Mouse (Mus musculus) liver, adult 2 months (tissue): Measurements from ENCODE around the gene Sox2. TPM values are rescaled to one million over a fixed set of nuclear protein-coding genes. Genes with fewer than 3 reads are reported as not detected.

Source experiments
- DNase-seq: peaks from one replicate; pipeline ENCODE4 v3.0.0-alpha.2; 2011; ENCODE audit warnings: low read depth, low spot score; ENCODE audit errors: extremely low read depth
- H3K27ac ChIP-seq: fragments of 200-500 bp; replicated peaks from 2 replicates; pipeline ENCODE4 v1.5.1; 2012; ENCODE audit warnings: low read depth, mild to moderate bottlenecking, control low read depth, inconsistent platforms, low read length; ENCODE audit not compliant: insufficient read depth
- H3K27me3 ChIP-seq: fragments of 200-500 bp; 2 replicates; pipeline ENCODE4 v1.6.1; 2012; ENCODE audit warnings: mild to moderate bottlenecking, moderate library complexity, low read length, inconsistent platforms; ENCODE audit not compliant: control insufficient read depth, insufficient read depth
- H3K36me3 ChIP-seq: fragments of 200-500 bp; 2 replicates; pipeline ENCODE4 v1.6.1; 2012; ENCODE audit warnings: low read length, inconsistent platforms; ENCODE audit not compliant: control insufficient read depth, insufficient read depth
- H3K4me1 ChIP-seq: fragments of 200-500 bp; 2 replicates; pipeline ENCODE4 v1.6.1; 2011; ENCODE audit warnings: low read length; ENCODE audit not compliant: control insufficient read depth, insufficient read depth
- H3K4me3 ChIP-seq: fragments of 200-500 bp; 2 replicates; pipeline ENCODE4 v1.5.1; 2011; ENCODE audit warnings: low read depth, mild to moderate bottlenecking, control low read depth, low read length, moderate library complexity; ENCODE audit not compliant: insufficient read depth
- H3K79me2 ChIP-seq: fragments of 200-500 bp; 2 replicates; pipeline ENCODE4 v1.6.1; 2012; ENCODE audit warnings: inconsistent platforms, mild to moderate bottlenecking, low read length, moderate library complexity; ENCODE audit not compliant: control insufficient read depth, insufficient read depth
- H3K9ac ChIP-seq: fragments of 200-500 bp; 2 replicates; pipeline ENCODE4 v1.6.1; 2012; ENCODE audit warnings: low read depth, mild to moderate bottlenecking, control low read depth, inconsistent platforms, low read length
- CTCF ChIP-seq: fragments of 200-500 bp; IDR thresholded peaks from 2 replicates; pipeline ENCODE4 v1.5.1; 2011; ENCODE audit warnings: low read depth, low read length, control low read depth
- POLR2A ChIP-seq: fragments of 200-500 bp; IDR thresholded peaks from 2 replicates; pipeline ENCODE4 v1.6.1; 2011; ENCODE audit warnings: low read length, control low read depth; ENCODE audit not compliant: insufficient read depth; ENCODE audit errors: extremely low read depth
- WGBS: fragments of 180-500 bp; shearing (Covaris S2); methylation state at CpG from one replicate; pipeline ENCODE4 v1.1.7; 2018; 5-methylcytosine and 5-hydroxymethylcytosine counted together
- polyA plus RNA-seq: library from polyadenylated mRNA; depleted of rRNA; stranded (reverse); fragments of >200 nt; gene quantifications from 2 replicates; pipeline ENCODE4 v1.2.3, GENCODE M21; 2012
- total RNA-seq: library from RNA; depleted of rRNA; stranded (reverse); fragments of >200 nt; gene quantifications from 2 replicates; pipeline ENCODE4 v1.2.3, GENCODE M21; 2014

Gene Sox2
- total and polyA plus RNA-seq, 2 experiments = not detected

DNA sequence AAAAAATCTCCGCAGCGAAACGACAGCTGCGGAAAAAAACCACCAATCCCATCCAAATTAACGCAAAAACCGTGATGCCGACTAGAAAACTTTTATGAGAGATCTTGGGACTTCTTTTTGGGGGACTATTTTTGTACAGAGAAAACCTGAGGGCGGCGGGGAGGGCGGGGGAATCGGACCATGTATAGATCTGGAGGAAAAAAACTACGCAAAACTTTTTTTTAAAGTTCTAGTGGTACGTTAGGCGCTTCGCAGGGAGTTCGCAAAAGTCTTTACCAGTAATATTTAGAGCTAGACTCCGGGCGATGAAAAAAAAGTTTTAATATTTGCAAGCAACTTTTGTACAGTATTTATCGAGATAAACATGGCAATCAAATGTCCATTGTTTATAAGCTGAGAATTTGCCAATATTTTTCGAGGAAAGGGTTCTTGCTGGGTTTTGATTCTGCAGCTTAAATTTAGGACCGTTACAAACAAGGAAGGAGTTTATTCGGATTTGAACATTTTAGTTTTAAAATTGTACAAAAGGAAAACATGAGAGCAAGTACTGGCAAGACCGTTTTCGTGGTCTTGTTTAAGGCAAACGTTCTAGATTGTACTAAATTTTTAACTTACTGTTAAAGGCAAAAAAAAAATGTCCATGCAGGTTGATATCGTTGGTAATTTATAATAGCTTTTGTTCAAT lies 1.4 kb downstream of the Sox2 start:
- no peak overlapping the region for H3K27ac ChIP-seq
- no peak overlapping the region for H3K4me3 ChIP-seq
- no peaks in the 10 kb centered on the region for H3K79me2 ChIP-seq
- no peaks in the 10 kb centered on the region for H3K36me3 ChIP-seq
- TF ChIP-seq CTCF (no peak), POLR2A (no peak)
- peaks cover 37% of the 10 kb centered on the region for H3K27me3 ChIP-seq
- H3K9ac ChIP-seq = no peak overlapping the region
- H3K4me1 ChIP-seq = 0 out of 2 replicates have a peak, but pooled peaks cover 1% of the 10 kb centered on the region
- 6% methylated on average over 26 of the region's 26 CpGs for WGBS
- DNase-seq = no peak

DNA sequence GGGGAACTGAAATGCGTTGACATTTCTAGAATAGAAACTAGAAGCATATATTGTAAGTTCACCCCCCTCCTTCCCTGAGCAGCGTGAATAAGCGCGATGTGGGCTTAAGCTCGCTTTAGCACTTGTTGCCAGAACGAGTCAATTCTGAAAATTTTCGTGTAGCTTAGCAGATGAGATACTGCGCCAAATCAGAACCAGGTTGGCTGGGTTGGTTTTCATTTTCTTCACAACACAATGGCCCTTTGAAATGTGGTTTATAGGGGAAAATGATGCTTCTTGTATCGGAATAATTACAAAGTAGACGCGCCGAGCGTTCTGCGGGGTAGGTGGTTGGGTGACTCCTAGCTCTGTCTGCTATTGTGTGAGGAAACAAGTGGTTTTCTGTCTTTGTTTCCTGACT lies 2.4 kb downstream of the Sox2 start:
- no peak for DNase-seq
- Histone ChIP-seq H3K27ac (no peak overlapping the region), H3K4me3 (no peak overlapping the region), H3K9ac (no peak overlapping the region), H3K79me2 (no peaks in the 10 kb centered on the region), H3K36me3 (no peaks in the 10 kb centered on the region), H3K27me3 (peaks cover 43% of the 10 kb centered on the region), H3K4me1 (0 out of 2 replicates have a peak, but pooled peaks cover 1% of the 10 kb centered on the region)
- WGBS = 3% methylated on average over 14 of the region's 14 CpGs
- no peak for TF ChIP-seq POLR2A
- TF ChIP-seq CTCF = no peak

DNA sequence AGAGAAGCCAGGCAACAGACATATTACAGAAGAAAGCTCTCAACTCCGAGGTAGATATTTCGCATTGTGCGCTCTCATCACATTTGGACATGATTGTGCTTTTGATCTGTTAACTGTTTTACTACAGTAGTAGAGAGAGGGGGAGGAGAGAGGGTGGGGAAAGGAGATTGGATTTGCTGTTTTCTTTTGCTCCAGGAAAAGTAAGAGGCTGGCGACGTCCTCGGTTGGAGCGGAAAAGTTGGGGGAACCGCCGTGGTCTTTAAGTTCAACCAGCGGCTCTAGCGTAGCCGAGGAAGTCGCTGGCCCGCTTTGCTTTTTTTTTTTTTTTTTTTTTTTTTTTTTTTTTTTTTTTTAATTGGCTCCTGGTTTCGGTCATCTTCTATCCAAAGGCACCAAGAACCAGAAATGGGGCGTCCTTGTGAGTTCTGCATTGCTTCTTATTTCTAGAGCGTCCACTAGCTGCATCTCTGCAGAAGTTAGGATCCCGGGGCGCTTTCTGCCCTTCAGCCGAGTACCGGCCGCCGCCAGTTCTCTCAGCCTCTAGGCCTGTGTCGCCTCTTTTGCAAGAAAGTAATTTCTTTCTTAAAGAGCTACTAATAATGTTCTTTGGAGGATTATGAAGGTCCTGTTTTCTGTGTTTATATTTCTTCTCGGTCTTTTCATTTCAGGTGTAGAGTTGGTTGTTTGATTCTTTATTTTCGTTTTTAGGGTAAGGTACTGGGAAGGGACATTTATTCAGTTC lies 3.2 kb downstream of the Sox2 start:
- no peak overlapping the region for H3K27ac ChIP-seq
- DNase-seq = no peak
- 4% methylated on average over 26 of the region's 26 CpGs for WGBS
- no peaks in the 10 kb centered on the region for H3K79me2 ChIP-seq
- no peaks in the 10 kb centered on the region for H3K36me3 ChIP-seq
- no peak overlapping the region for H3K9ac ChIP-seq
- H3K4me3 ChIP-seq = no peak overlapping the region
- 0 out of 2 replicates have a peak, but pooled peaks cover 1% of the 10 kb centered on the region for H3K4me1 ChIP-seq
- TF ChIP-seq POLR2A (no peak), CTCF (no peak)
- H3K27me3 ChIP-seq = peaks cover 46% of the 10 kb centered on the region

DNA sequence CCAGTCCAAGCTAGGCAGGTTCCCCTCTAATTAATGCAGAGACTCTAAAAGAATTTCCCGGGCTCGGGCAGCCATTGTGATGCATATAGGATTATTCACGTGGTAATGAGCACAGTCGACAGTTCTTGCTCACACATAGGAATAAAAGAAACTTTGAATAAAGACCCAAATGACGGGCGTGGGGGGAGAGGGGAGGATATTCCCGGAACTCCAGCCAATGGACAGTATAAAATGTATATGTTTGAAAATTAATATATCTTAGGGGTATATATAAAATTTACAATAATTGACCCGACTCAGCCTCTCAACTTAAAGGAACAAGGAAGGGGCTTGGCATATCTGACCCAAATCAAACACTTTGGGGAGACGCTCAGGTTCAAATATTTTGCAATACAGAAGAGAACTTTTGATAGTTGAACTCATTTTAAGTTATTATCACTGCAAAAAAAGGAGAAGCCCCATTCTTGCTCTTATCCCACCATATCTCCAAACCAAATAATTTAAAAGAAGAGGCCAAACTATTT lies 3.8 kb downstream of the Sox2 start:
- Histone ChIP-seq H3K27ac (no peak overlapping the region), H3K79me2 (no peaks in the 10 kb centered on the region), H3K27me3 (peaks cover 41% of the 10 kb centered on the region), H3K36me3 (no peaks in the 10 kb centered on the region), H3K9ac (no peak overlapping the region), H3K4me3 (no peak overlapping the region), H3K4me1 (0 out of 2 replicates have a peak, but pooled peaks cover 1% of the 10 kb centered on the region)
- no peak for DNase-seq
- 8% methylated on average over 9 of the region's 9 CpGs for WGBS
- TF ChIP-seq CTCF (no peak), POLR2A (no peak)

DNA sequence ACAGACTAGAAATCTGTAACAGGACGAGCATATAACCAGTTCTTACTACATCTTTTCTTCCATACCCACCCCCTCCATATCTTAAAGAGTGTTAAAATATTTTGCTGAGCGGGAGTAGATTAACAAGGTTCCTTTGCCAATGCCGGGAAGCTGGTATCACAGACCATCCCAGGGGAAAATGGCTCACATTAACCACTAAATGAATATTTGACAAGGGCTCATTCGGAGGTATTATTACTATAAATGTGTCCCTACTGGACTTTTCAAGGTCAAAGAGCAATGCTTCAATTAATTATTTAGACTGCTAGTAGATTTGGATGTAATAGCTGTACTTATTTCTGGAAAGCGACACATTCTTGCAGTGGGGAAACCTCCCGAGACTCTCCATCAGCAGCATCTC lies 4.6 kb downstream of the Sox2 start:
- TF ChIP-seq CTCF = no peak
- no peak for TF ChIP-seq POLR2A
- H3K79me2 ChIP-seq = no peaks in the 10 kb centered on the region
- H3K36me3 ChIP-seq = no peaks in the 10 kb centered on the region
- DNase-seq = no peak
- no peak overlapping the region for H3K27ac ChIP-seq
- no peak overlapping the region for H3K4me3 ChIP-seq
- WGBS = 26% methylated on average over 6 of the region's 6 CpGs
- no peak overlapping the region for H3K9ac ChIP-seq
- no peaks in the 10 kb centered on the region for H3K4me1 ChIP-seq
- H3K27me3 ChIP-seq = peaks cover 35% of the 10 kb centered on the region
